Mouse (Mus musculus): Measurements from ENCODE around the gene Atp10a.

DNA sequence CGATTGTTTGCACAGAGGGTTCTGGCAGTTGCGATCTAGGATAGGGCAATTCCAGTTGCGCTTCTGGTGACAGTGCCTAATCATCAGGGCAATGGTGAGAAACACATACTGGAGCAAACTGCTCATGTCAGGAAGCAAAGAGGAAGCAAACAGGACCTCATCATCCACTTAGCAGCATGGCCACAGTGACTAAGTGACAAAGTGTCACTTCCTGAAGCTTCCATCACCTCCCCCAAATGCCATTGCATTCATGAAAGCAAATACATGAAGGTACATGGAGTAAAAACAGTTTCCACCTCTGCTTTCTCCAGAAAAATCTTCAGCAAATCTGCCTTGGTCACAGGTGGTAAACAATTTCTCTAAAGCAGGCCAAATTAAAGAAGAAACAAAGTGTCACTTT, 168.7 kb downstream of the Atp10a start:
- no peak for TF ChIP-seq CTCF (conservative IDR thresholded peaks at IDR 0.05; ENCODE audit: insufficient read depth, insufficient read length, low read depth, low read length)
- no peak for TF ChIP-seq POLR2A (IDR thresholded peaks at IDR 0.05; ENCODE audit: low read depth, low read length)
